Mouse (Mus musculus): ENCODE data around the gene Mrgpre. TPM values are rescaled to one million over a fixed set of nuclear protein-coding genes. Genes with fewer than 3 reads are reported as not detected.

The Mrgpre gene
- 2.6 and 4.2 TPM in 2 replicates for polyA plus RNA-seq (2016; fragmentation: Nextera tagmentation; extraction: Ambion mirVana)

DNA sequence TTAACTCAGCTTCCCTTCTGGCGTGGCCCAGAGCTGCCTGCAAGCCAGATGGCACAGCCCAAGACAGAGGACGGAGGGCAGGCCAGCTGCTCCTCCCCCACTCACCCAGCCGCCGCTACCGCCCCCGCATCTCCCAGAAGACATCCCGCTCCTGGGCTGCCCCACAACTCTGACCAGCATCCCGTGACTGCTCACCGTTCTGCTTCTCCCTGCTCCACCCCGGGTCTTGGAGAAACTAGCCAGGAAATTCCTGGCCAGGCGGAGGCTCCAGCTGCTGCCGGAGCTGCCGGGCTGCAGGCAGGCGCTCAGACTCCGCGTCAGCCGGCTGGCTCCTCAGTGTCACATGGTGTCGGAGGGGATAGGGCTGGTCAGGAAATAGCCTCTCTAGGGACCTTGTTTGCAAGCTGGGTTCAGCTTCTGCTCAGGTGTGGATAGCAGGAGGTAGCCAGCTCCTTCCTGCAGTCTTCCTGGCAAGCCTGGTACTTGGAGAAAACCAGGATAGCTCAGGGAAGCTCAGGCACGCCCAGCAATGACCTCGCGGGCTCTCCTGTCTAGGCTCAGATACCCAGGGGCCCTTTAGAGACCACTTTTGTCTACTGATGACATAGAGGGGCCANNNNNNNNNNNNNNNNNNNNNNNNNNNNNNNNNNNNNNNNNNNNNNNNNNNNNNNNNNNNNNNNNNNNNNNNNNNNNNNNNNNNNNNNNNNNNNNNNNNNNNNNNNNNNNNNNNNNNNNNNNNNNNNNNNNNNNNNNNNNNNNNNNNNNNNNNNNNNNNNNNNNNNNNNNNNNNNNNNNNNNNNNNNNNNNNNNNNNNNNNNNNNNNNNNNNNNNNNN lies at the start of gene Mrgpre:
TSS of gene Mrgpre (minus strand) at position 505 of the 834 bp plus-strand sequence.
- H3K4me3 ChIP-seq: peak within 1 kb of the TSS; percentile 38
- peak; percentile 92 for ATAC-seq (ENCODE audit: low FRiP score, low read depth)
- H3K4me1 ChIP-seq: peaks cover 18% of the 10 kb centered on the region
- WGBS: 3% methylated on average over 21 of the region's 21 CpGs
- H3K9me3 ChIP-seq: no peaks in the 10 kb centered on the region
- no peaks in the 10 kb centered on the region for H3K36me3 ChIP-seq
- no peaks in the 10 kb centered on the region for H3K27me3 ChIP-seq (replicated peaks)
- peak within 1 kb of the TSS; percentile 69 for H3K4me2 ChIP-seq (replicated peaks)
- H3K27ac ChIP-seq: peak within 1 kb of the TSS; percentile 17; the same call in 1 of the 2 replicates
- peak within 1 kb of the TSS; percentile 59 for H3K9ac ChIP-seq

- Histone ChIP-seq H3K27ac (no peak overlapping the region), H3K36me3 (peaks cover 30% of the 10 kb centered on the region), H3K4me3 (no peak overlapping the region), H3K4me1 (peaks cover 29% of the 10 kb centered on the region), H3K9me3 (no peaks in the 10 kb centered on the region), H3K27me3 (replicated peaks) (no peaks in the 10 kb centered on the region), H3K9ac (no peak overlapping the region), H3K4me2 (replicated peaks) (no peak overlapping the region)
- 86% methylated on average over 6 of the region's 6 CpGs for WGBS
- ATAC-seq (ENCODE audit: low FRiP score, low read depth): no peak
Measured at GRCm38 (mm10) chr7:143833581-143834190, 49.4 kb upstream of the Mrgpre start.

- Histone ChIP-seq H3K4me1 (peaks cover 29% of the 10 kb centered on the region), H3K4me3 (no peak overlapping the region), H3K27ac (no peak overlapping the region), H3K9me3 (no peaks in the 10 kb centered on the region), H3K27me3 (replicated peaks) (no peaks in the 10 kb centered on the region), H3K4me2 (replicated peaks) (no peak overlapping the region), H3K36me3 (peaks cover 22% of the 10 kb centered on the region), H3K9ac (no peak overlapping the region)
- 95% methylated on average over 2 of the region's 2 CpGs for WGBS
- no peak for ATAC-seq (ENCODE audit: low FRiP score, low read depth)
Measured at GRCm38 (mm10) chr7:143832611-143833010, 48.3 kb upstream of the Mrgpre start.

- H3K4me2 ChIP-seq (replicated peaks): peak overlapping the region; percentile 87
- no peak overlapping the region for H3K4me3 ChIP-seq
Measured at GRCm38 (mm10) chr7:143832196-143832595, 47.9 kb upstream of the Mrgpre start.

GRCm38 (mm10) chr7:143830399-143830798 lies 46.1 kb upstream of the Mrgpre start:
- Histone ChIP-seq H3K4me3 (peak overlapping the region; percentile 61), H3K9ac (peak overlapping the region; percentile 70), H3K4me2 (replicated peaks) (peak overlapping the region; percentile 87), H3K36me3 (peaks cover 4% of the 10 kb centered on the region; the same call in 1 of the 2 replicates), H3K9me3 (no peaks in the 10 kb centered on the region), H3K27me3 (replicated peaks) (no peaks in the 10 kb centered on the region), H3K4me1 (peaks cover 29% of the 10 kb centered on the region), H3K27ac (no peak overlapping the region)
- 10% methylated on average over 6 of the region's 6 CpGs for WGBS
- ATAC-seq (ENCODE audit: low FRiP score, low read depth): peak; percentile 35

More at GRCm38 (mm10) chr7:143832196-143832595, 47.9 kb upstream of the Mrgpre start:
- no peak for ATAC-seq (ENCODE audit: low FRiP score, low read depth)
- Histone ChIP-seq H3K9me3 (no peaks in the 10 kb centered on the region), H3K4me1 (peaks cover 29% of the 10 kb centered on the region), H3K27me3 (replicated peaks) (no peaks in the 10 kb centered on the region), H3K36me3 (peaks cover 17% of the 10 kb centered on the region), H3K27ac (no peak overlapping the region), H3K9ac (no peak overlapping the region)
- 85% methylated on average over 8 of the region's 8 CpGs for WGBS

DNA sequence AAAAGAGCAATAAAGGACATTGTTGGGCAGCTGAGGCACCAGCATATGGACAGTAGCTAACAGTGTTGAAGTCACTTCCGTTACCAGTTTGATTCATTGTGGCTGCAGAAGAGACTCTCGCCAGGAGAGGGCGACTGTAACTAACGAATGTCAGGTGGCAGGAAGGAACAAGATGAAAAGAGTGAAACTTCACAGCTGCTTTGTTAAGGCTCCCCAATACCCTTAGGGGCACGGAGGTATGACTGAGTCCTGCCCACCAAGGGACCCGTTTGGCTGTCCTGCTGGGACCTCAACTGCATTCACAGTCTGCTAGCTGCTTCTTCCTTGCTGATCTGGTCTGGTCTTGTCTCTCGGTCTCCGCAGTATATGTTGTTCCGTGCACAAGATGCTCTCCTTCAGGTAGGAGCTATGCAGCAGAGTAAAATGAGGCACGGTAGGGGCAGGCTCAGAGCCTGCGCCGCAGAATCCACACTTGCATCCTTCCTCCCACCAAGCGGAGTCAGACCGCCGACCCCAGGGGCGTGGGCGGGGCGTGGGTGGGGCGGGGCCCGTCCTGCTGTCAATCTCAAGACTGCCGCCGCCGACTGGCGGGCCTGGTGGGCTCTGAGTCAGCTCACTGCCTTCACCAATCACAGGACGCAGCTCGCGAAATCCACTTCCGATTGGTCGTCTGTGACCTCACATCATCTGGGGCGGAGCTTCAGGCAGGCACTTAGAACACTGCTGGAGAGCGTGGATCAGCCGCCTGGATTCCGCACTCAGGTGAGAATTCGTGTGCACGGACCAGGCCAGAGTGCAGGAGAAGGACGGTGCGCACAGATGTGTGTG lies 45.4 kb upstream of the Mrgpre start:
- under 1% methylated on average over 37 of the region's 37 CpGs for WGBS
- peaks cover 29% of the 10 kb centered on the region for H3K4me1 ChIP-seq

GRCm38 (mm10) chr7:143826985-143827384 lies 42.7 kb upstream of the Mrgpre start:
- Histone ChIP-seq H3K27me3 (replicated peaks) (no peaks in the 10 kb centered on the region), H3K9ac (no peak overlapping the region), H3K4me3 (no peak overlapping the region), H3K4me2 (replicated peaks) (no peak overlapping the region), H3K27ac (no peak overlapping the region), H3K36me3 (no peaks in the 10 kb centered on the region), H3K4me1 (peaks cover 26% of the 10 kb centered on the region), H3K9me3 (no peaks in the 10 kb centered on the region)
- no peak for ATAC-seq (ENCODE audit: low FRiP score, low read depth)
- 96% methylated on average over 2 of the region's 2 CpGs for WGBS

More for the DNA sequence above, 45.4 kb upstream of the Mrgpre start:
- Histone ChIP-seq H3K9me3 (no peaks in the 10 kb centered on the region), H3K4me3 (peak overlapping the region; percentile 61), H3K27me3 (replicated peaks) (no peaks in the 10 kb centered on the region), H3K4me2 (replicated peaks) (peak overlapping the region; percentile 87), H3K27ac (peak overlapping the region; percentile 76), H3K9ac (peak overlapping the region; percentile 70), H3K36me3 (peaks cover 4% of the 10 kb centered on the region; the same call in 1 of the 2 replicates)
- ATAC-seq (ENCODE audit: low FRiP score, low read depth): peak; percentile 97

DNA sequence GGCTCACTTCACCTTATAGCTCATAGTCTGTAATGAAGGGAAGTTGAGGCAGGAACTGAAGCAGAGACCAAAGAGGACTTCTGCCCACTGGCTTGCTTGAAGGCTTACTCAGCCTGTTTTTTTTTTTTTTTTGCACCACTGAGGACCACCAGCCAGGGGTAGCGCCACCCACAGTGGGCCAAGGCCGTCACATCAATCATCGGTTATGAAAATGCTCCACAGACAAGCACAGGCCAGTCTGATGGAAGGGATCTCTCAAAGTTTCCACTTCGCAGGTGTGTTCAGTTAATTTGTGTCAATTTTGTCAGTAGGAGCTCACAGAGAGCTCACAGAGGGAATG lies 38.9 kb upstream of the Mrgpre start:
- Histone ChIP-seq H3K4me2 (replicated peaks) (peak overlapping the region; percentile 64), H3K9me3 (no peaks in the 10 kb centered on the region), H3K4me1 (peaks cover 12% of the 10 kb centered on the region), H3K4me3 (peak overlapping the region; percentile 29), H3K36me3 (peaks cover 10% of the 10 kb centered on the region), H3K27ac (peak overlapping the region; percentile 43; the same call in 1 of the 2 replicates), H3K9ac (0 out of 2 replicates have a peak overlapping the region, but pooled peaks have one; percentile 17), H3K27me3 (replicated peaks) (no peaks in the 10 kb centered on the region)
- ATAC-seq (ENCODE audit: low FRiP score, low read depth): peak; percentile 39
- 79% methylated on average over 4 of the region's 4 CpGs for WGBS

- Histone ChIP-seq H3K4me3 (peak within 1 kb of the TSS; percentile 60), H3K27me3 (replicated peaks) (no peaks in the 10 kb centered on the region), H3K9ac (peak within 1 kb of the TSS; percentile 67), H3K36me3 (peaks cover 12% of the 10 kb centered on the region), H3K27ac (peak within 1 kb of the TSS; percentile 43; the same call in 1 of the 2 replicates), H3K9me3 (no peaks in the 10 kb centered on the region), H3K4me1 (peaks cover 12% of the 10 kb centered on the region), H3K4me2 (replicated peaks) (peak within 1 kb of the TSS; percentile 64)
- peak; percentile 97 for ATAC-seq (ENCODE audit: low FRiP score, low read depth)
- WGBS: under 1% methylated on average over 40 of the region's 40 CpGs
Measured at GRCm38 (mm10) chr7:143822375-143823265, 38.3 kb upstream of the Mrgpre start, which contains the start of the genes Nadsyn1 and Dhcr7. Nadsyn1 (minus strand) TSS chr7:143822849. Dhcr7 (plus strand) TSS chr7:143823145.

DNA sequence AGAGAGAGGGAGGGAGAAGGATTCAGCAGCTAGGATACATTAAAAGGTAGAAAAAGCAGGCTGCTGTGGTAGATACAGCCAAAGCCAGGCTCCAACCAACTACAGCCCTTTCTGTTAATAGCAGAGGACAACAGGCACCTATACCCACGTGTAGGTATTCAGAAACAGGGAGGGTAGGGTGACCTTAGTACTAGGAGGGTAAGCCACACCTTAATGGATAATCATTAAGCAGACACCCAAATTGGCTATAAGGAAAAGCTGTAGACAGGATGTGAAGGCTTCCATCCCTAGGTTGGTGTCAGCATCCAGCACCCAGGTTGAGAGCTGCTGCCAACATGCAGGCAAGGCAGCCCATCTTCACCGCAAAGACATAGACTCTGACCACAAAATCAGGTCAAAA lies 36.9 kb upstream of the Mrgpre start:
- peaks cover 12% of the 10 kb centered on the region for H3K4me1 ChIP-seq
- no peak overlapping the region for H3K9ac ChIP-seq
- no peaks in the 10 kb centered on the region for H3K9me3 ChIP-seq
- no peak overlapping the region for H3K4me3 ChIP-seq
- no peak overlapping the region for H3K27ac ChIP-seq
- ATAC-seq (ENCODE audit: low FRiP score, low read depth): no peak
- no peak overlapping the region for H3K4me2 ChIP-seq (replicated peaks)
- no peaks in the 10 kb centered on the region for H3K27me3 ChIP-seq (replicated peaks)
- H3K36me3 ChIP-seq: peaks cover 21% of the 10 kb centered on the region
- 93% methylated on average over 2 of the region's 2 CpGs for WGBS

DNA sequence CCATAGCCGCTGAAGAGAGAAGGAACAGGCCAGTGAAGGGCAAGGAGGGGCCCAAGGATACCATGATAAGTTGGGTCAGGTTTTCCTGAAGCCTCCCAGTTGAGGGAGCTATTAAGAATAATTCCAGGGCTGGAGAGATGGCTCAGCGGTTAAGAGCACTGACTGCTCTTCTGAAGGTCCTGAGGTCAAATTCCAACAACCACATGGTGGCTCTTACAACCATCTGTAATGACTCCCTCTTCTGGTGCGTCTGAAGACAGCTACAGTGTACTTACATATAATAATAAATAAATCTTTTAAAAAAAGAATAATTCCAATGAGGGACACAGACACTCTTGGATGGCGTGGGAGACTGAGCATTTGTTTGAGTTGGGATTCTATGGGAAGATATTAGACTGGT lies 34.9 kb upstream of the Mrgpre start:
- no peaks in the 10 kb centered on the region for H3K9me3 ChIP-seq
- no peak overlapping the region for H3K9ac ChIP-seq
- no peak overlapping the region for H3K27ac ChIP-seq
- H3K4me2 ChIP-seq (replicated peaks): no peak overlapping the region
- H3K27me3 ChIP-seq (replicated peaks): no peaks in the 10 kb centered on the region
- H3K4me3 ChIP-seq: no peak overlapping the region
- WGBS: 83% methylated on average over 4 of the region's 4 CpGs
- ATAC-seq (ENCODE audit: low FRiP score, low read depth): no peak
- H3K4me1 ChIP-seq: peaks cover 12% of the 10 kb centered on the region
- peaks cover 41% of the 10 kb centered on the region for H3K36me3 ChIP-seq
